Mouse (Mus musculus) hindbrain, embryonic 10.5 days (tissue): Measurements from ENCODE around the gene Tie1. TPM values are rescaled to one million over a fixed set of nuclear protein-coding genes. Genes with fewer than 3 reads are reported as not detected.

Source experiments
- DNase-seq: peaks from one replicate; pipeline ENCODE4 v3.0.0-alpha.2; 2017; ENCODE audit warnings: low spot score
- H3K27ac ChIP-seq: fragments of 300-500 bp; sonication (generic); 2 replicates; pipeline ENCODE4 v1.5.1; 2016; ENCODE audit warnings: mild to moderate bottlenecking, moderate library complexity
- H3K27me3 ChIP-seq: fragments of 300-500 bp; sonication (generic); 2 replicates; pipeline ENCODE4 v1.6.1; 2016; ENCODE audit warnings: mild to moderate bottlenecking; ENCODE audit not compliant: poor library complexity, insufficient read depth, severe bottlenecking
- H3K36me3 ChIP-seq: fragments of 300-500 bp; sonication (generic); 2 replicates; pipeline ENCODE4 v1.6.1; 2016; ENCODE audit warnings: mild to moderate bottlenecking, moderate library complexity
- H3K4me1 ChIP-seq: fragments of 300-500 bp; sonication (generic); replicated peaks from 2 replicates; pipeline ENCODE4 v1.6.1; 2016; ENCODE audit warnings: mild to moderate bottlenecking
- H3K4me3 ChIP-seq: fragments of 300-500 bp; sonication (generic); 2 replicates; pipeline ENCODE4 v1.5.1; 2016; ENCODE audit warnings: mild to moderate bottlenecking, moderate library complexity
- H3K9me3 ChIP-seq: fragments of 300-500 bp; sonication (generic); 2 replicates; pipeline ENCODE4 v1.6.1; 2016; ENCODE audit warnings: mild to moderate bottlenecking, moderate library complexity
- WGBS: fragments of 180-500 bp; shearing (Covaris S2); methylation state at CpG from one replicate; pipeline ENCODE4 v1.1.7; 2016; 5-methylcytosine and 5-hydroxymethylcytosine counted together
- polyA plus RNA-seq: library from polyadenylated mRNA; unstranded; fragments of >200 nt; fragmentation: Nextera tagmentation; extraction: Ambion mirVana; gene quantifications from 2 replicates; pipeline ENCODE4 v1.2.1, GENCODE M21; 2016

The Tie1 gene
- polyA plus RNA-seq: 16.0 and 19.5 TPM in 2 replicates

GRCm38 (mm10) chr4:118489717-118490132 is at the start of gene Tie1:
Gene Tie1 (minus strand): TSS chr4:118490061.
- Histone ChIP-seq H3K27ac (no peak within 1 kb of the TSS), H3K9me3 (no peaks in the 10 kb centered on the region), H3K27me3 (no peaks in the 10 kb centered on the region), H3K4me3 (no peak within 1 kb of the TSS), H3K4me1 (peaks cover 14% of the 10 kb centered on the region; the same call in 1 of the 2 replicates), H3K36me3 (no peaks in the 10 kb centered on the region)
- DNase-seq: no peak
- WGBS: 83% methylated on average over 8 of the region's 8 CpGs

- Histone ChIP-seq H3K9me3 (no peaks in the 10 kb centered on the region), H3K27ac (no peak overlapping the region), H3K4me1 (peaks cover 22% of the 10 kb centered on the region), H3K27me3 (peaks cover 45% of the 10 kb centered on the region), H3K4me3 (no peak overlapping the region), H3K36me3 (no peaks in the 10 kb centered on the region)
- DNase-seq: no peak
- 54% methylated on average over 6 of the region's 6 CpGs for WGBS
These were observed 47.9 kb upstream of the Tie1 start for GRCm38 (mm10) chr4:118537801-118538200.

- no peaks in the 10 kb centered on the region for H3K36me3 ChIP-seq
- WGBS: 85% methylated on average over 6 of the region's 6 CpGs
- no peak overlapping the region for H3K4me3 ChIP-seq
- H3K27me3 ChIP-seq: peaks cover 25% of the 10 kb centered on the region
- no peak for DNase-seq
- H3K4me1 ChIP-seq: peaks cover 34% of the 10 kb centered on the region
- no peaks in the 10 kb centered on the region for H3K9me3 ChIP-seq
- H3K27ac ChIP-seq: no peak overlapping the region
These were observed 45.7 kb upstream of the Tie1 start for GRCm38 (mm10) chr4:118535610-118536009.

- no peak overlapping the region for H3K4me3 ChIP-seq
- 84% methylated on average over 7 of the region's 7 CpGs for WGBS
- DNase-seq: no peak
These were observed 43.7 kb upstream of the Tie1 start for GRCm38 (mm10) chr4:118533605-118534004.

GRCm38 (mm10) chr4:118533156-118533555 is 43.3 kb upstream of the Tie1 start:
- WGBS: 41% methylated on average over 4 of the region's 4 CpGs
- Histone ChIP-seq H3K27ac (no peak overlapping the region), H3K27me3 (peaks cover 5% of the 10 kb centered on the region), H3K4me1 (peaks cover 21% of the 10 kb centered on the region), H3K4me3 (no peak overlapping the region), H3K36me3 (no peaks in the 10 kb centered on the region), H3K9me3 (no peaks in the 10 kb centered on the region)
- DNase-seq: no peak

More at GRCm38 (mm10) chr4:118533605-118534004, 43.7 kb upstream of the Tie1 start:
- H3K9me3 ChIP-seq: no peaks in the 10 kb centered on the region
- no peak overlapping the region for H3K27ac ChIP-seq
- peaks cover 9% of the 10 kb centered on the region for H3K27me3 ChIP-seq
- H3K4me1 ChIP-seq: peaks cover 21% of the 10 kb centered on the region
- no peaks in the 10 kb centered on the region for H3K36me3 ChIP-seq

GRCm38 (mm10) chr4:118532663-118533062 is 42.8 kb upstream of the Tie1 start:
- no peak overlapping the region for H3K27ac ChIP-seq
- WGBS: 80% methylated on average over 5 of the region's 5 CpGs
- H3K4me3 ChIP-seq: no peak overlapping the region
- peaks cover 21% of the 10 kb centered on the region for H3K4me1 ChIP-seq
- no peaks in the 10 kb centered on the region for H3K9me3 ChIP-seq
- no peak for DNase-seq
- H3K36me3 ChIP-seq: no peaks in the 10 kb centered on the region
- H3K27me3 ChIP-seq: no peaks in the 10 kb centered on the region

- Histone ChIP-seq H3K4me3 (no peak overlapping the region), H3K27me3 (0 out of 2 replicates have a peak, but pooled peaks cover 4% of the 10 kb centered on the region), H3K27ac (no peak overlapping the region), H3K36me3 (no peaks in the 10 kb centered on the region), H3K4me1 (peaks cover 30% of the 10 kb centered on the region), H3K9me3 (no peaks in the 10 kb centered on the region)
- WGBS: 86% methylated on average over 6 of the region's 6 CpGs
- DNase-seq: no peak
These were observed 37.9 kb upstream of the Tie1 start for GRCm38 (mm10) chr4:118527720-118528119.

GRCm38 (mm10) chr4:118527335-118527681 is 37.4 kb upstream of the Tie1 start:
- no peak overlapping the region for H3K27ac ChIP-seq
- 0 out of 2 replicates have a peak, but pooled peaks cover 4% of the 10 kb centered on the region for H3K27me3 ChIP-seq
- H3K36me3 ChIP-seq: no peaks in the 10 kb centered on the region
- WGBS: 44% methylated on average over 5 of the region's 5 CpGs
- H3K9me3 ChIP-seq: no peaks in the 10 kb centered on the region
- peak overlapping the region; percentile 16; the same call in 1 of the 2 replicates for H3K4me3 ChIP-seq
- H3K4me1 ChIP-seq: peaks cover 28% of the 10 kb centered on the region
- DNase-seq: no peak

GRCm38 (mm10) chr4:118526408-118527334 is 36.8 kb upstream of the Tie1 start, which contains the start of gene 2610528J11Rik:
Gene 2610528J11Rik (plus strand): TSS chr4:118526999.
- peaks cover 22% of the 10 kb centered on the region for H3K4me1 ChIP-seq
- no peak within 1 kb of the TSS for H3K27ac ChIP-seq
- H3K27me3 ChIP-seq: 0 out of 2 replicates have a peak, but pooled peaks cover 4% of the 10 kb centered on the region
- no peaks in the 10 kb centered on the region for H3K9me3 ChIP-seq
- WGBS: 39% methylated on average over 17 of the region's 17 CpGs
- no peak for DNase-seq
- H3K4me3 ChIP-seq: peak within 1 kb of the TSS; percentile 16; the same call in 1 of the 2 replicates
- H3K36me3 ChIP-seq: no peaks in the 10 kb centered on the region

- Histone ChIP-seq H3K27me3 (0 out of 2 replicates have a peak, but pooled peaks cover 4% of the 10 kb centered on the region), H3K36me3 (no peaks in the 10 kb centered on the region), H3K27ac (no peak overlapping the region), H3K4me1 (peaks cover 14% of the 10 kb centered on the region), H3K4me3 (no peak overlapping the region), H3K9me3 (no peaks in the 10 kb centered on the region)
- 70% methylated on average over 3 of the region's 3 CpGs for WGBS
- no peak for DNase-seq
These were observed 35.9 kb upstream of the Tie1 start for GRCm38 (mm10) chr4:118525779-118526178.

- 82% methylated on average over 7 of the region's 7 CpGs for WGBS
- Histone ChIP-seq H3K27me3 (0 out of 2 replicates have a peak, but pooled peaks cover 4% of the 10 kb centered on the region), H3K4me1 (peaks cover 14% of the 10 kb centered on the region), H3K9me3 (no peaks in the 10 kb centered on the region), H3K4me3 (no peak overlapping the region), H3K27ac (no peak overlapping the region), H3K36me3 (no peaks in the 10 kb centered on the region)
- DNase-seq: no peak
These were observed 34.1 kb upstream of the Tie1 start for GRCm38 (mm10) chr4:118523976-118524375.

GRCm38 (mm10) chr4:118522248-118522647 is 32.4 kb upstream of the Tie1 start:
- DNase-seq: no peak
- Histone ChIP-seq H3K27ac (no peak overlapping the region), H3K4me3 (no peak overlapping the region), H3K9me3 (no peaks in the 10 kb centered on the region), H3K36me3 (no peaks in the 10 kb centered on the region), H3K4me1 (peaks cover 23% of the 10 kb centered on the region), H3K27me3 (peaks cover 10% of the 10 kb centered on the region; the same call in 1 of the 2 replicates)
- WGBS: 87% methylated on average over 7 of the region's 7 CpGs

- DNase-seq: no peak
- WGBS: 64% methylated on average over 5 of the region's 5 CpGs
- Histone ChIP-seq H3K27me3 (peaks cover 16% of the 10 kb centered on the region; the same call in 1 of the 2 replicates), H3K4me3 (no peak overlapping the region), H3K27ac (peak overlapping the region; percentile 37; the same call in 1 of the 2 replicates), H3K36me3 (no peaks in the 10 kb centered on the region), H3K9me3 (no peaks in the 10 kb centered on the region), H3K4me1 (peaks cover 29% of the 10 kb centered on the region)
These were observed 28.3 kb upstream of the Tie1 start for GRCm38 (mm10) chr4:118518208-118518607.
